Mouse (Mus musculus) heart, adult 8-10 months (tissue): ENCODE measurements around the gene Cebpb. TPM values are rescaled to one million over a fixed set of nuclear protein-coding genes. Genes with fewer than 3 reads are reported as not detected.
A peak's percentile ranks its signal among the peaks of the same experiment; 100 is the strongest.

ENCODE experiments used
- DNase-seq: peaks from one replicate; pipeline ENCODE4 v3.0.0; 2022; ENCODE audit warnings: low spot score
- total RNA-seq, 4 experiments: library from RNA; stranded (reverse); gene quantifications; 2 replicates each; pipeline ENCODE4 v1.2.4; 2022

Cebpb gene
- total RNA-seq, 4 experiments from 2014 or later: 55.1 to 104 (median 84.0) TPM

- no peak for DNase-seq
Observed at GRCm38 (mm10) chr2:167665972-167666713, 22.6 kb upstream of the Cebpb start.

DNA sequence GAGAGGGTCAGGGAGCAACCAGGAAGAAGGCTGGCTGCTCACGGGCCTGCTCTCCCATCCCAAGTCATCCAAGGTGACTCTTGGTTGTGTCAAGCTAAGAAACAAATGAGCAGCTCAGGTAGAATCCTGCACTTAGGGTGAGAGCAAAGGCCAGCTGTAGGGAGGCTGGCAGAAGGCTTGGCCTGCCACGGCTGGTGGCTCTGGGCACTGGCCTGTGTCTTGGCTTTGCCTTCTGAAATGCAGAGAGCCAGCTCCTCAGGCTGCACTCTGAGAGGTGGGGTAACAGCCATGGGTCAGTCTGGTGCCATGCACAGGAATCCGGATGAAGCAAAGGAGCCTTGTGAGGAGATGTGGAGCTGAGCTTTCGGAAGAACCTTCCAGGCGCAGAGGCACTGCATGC is 20.3 kb upstream of the Cebpb start:
- no peak for DNase-seq

DNA sequence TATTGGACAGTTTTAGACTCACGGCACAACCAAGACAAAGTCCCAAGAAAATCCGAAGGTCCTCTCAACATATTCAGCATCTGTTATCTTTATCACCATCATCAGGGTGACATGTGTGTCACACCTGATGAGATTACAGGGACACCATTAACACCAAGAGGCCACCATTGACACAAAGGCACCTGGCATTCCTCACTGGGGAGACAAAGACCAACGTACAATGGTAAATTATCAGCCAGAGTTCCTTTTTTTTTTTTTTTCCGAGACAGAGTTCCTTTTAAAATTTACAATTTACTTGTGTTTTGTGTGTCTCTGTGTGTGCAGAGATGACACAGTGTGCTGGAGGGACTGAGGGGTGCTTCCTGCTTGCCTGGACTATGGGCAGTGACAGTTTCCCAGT is 19.3 kb upstream of the Cebpb start:
- no peak for DNase-seq

DNA sequence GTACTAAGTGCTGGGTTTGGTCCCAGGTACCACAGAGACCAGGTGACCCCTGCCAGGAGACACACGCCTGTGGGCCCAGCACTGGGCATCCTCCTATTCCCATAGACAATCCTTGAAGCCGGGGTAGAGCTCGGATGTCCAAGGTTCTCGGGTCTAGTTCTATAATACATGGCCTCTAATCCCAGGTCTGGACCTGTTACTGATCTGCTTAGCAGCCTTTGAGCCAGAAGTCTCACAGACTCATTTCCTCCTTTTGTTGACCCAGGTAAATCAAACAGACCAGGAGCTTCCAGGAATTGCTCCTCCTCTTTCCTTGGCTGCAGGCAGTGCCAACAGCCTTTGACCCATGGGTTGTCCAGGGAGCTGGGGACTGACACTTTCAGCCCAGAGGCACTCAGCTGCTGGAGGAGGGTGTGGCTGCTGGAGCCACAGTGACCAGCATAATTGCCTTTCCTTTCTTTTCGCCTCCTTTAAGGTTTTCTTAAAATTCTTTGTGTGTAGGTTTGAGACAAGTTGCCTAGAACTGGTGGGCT is 17.5 kb upstream of the Cebpb start:
- DNase-seq: no peak

- DNase-seq: no peak
Observed at GRCm38 (mm10) chr2:167672212-167672685, 16.5 kb upstream of the Cebpb start.

GRCm38 (mm10) chr2:167675120-167675909 is 13.4 kb upstream of the Cebpb start:
- DNase-seq: no peak

DNA sequence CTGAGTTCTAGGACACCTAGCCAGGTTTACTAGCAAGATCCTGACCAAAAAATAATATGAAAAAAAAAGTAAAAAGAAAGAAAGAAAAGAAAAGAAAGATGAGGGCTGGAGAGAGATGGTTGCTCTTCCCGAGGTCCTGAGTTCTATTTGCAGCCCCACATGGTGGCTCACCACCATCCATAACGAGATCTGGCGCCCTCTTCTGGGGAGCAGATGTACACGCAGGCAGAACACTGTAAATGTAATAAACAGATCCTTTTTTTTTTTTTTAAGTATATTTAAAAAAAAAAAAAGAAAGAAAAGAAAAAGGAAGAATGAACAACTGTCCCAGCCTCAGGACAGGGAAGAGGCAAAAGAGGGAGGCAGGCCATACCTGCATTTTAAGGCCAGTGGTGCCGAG is 10.1 kb upstream of the Cebpb start:
- no peak for DNase-seq

- no peak for DNase-seq
Observed at GRCm38 (mm10) chr2:167679902-167680430, 8.7 kb upstream of the Cebpb start.

DNA sequence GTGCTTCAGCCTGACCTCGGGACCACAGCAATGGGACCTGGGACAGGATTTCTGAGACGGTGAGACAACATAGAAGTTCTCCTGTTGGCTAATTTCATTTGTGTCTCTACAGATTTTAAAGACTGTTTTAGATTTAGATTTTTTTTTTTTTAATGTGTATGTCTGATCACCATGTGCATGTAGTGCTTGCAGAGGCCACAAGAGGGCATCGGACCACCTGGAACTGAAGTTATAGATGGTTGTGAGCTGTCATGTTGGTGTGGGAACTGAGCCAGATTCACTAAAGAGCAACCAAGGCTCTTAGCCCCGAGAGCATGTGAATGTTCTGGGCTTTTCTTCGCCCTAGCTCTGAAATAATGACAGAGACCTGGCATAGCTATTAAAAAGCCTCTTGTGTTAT is 8.1 kb upstream of the Cebpb start:
- no peak for DNase-seq

DNA sequence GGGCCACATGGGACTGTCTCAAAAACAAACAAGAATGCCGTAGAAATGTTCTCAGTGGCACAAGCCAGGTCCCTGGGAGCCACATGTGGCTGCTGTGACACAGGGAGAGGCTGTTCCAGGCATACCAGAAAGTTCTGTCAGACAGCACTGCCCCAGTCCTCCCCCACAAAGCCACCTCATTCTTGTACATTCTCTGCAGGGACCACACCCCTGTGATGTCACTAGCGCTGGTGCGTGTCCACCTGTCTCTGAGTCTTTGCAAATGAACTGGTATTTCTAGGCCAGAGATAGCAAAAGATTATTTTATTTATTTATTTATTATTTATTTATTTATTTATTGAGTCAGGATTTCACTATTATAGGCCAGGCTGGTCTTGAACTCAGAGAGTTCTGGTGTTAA is 5.0 kb upstream of the Cebpb start:
- DNase-seq: no peak

DNA sequence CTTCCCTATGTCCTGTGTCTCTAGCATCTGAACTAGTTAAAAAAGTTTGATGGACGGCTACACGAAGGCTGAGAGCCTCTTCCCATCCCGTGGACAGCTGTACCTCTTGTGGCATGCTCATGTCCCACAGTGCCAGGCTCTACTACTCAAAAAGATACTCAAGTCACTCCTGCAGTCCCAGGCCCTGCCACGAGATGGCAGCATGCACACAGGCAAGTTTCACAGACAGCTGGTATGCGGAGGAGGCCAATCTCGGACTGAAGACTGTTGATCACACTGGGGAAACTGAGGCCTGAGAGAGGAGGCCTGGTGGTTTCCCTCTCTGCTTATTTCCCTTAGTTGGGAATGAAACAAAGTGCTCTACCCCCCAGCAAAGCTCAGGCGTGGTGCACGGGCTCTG is 3.6 kb upstream of the Cebpb start:
- peak; percentile 98 for DNase-seq

GRCm38 (mm10) chr2:167685865-167686264 is 2.9 kb upstream of the Cebpb start:
- DNase-seq: no peak

DNA sequence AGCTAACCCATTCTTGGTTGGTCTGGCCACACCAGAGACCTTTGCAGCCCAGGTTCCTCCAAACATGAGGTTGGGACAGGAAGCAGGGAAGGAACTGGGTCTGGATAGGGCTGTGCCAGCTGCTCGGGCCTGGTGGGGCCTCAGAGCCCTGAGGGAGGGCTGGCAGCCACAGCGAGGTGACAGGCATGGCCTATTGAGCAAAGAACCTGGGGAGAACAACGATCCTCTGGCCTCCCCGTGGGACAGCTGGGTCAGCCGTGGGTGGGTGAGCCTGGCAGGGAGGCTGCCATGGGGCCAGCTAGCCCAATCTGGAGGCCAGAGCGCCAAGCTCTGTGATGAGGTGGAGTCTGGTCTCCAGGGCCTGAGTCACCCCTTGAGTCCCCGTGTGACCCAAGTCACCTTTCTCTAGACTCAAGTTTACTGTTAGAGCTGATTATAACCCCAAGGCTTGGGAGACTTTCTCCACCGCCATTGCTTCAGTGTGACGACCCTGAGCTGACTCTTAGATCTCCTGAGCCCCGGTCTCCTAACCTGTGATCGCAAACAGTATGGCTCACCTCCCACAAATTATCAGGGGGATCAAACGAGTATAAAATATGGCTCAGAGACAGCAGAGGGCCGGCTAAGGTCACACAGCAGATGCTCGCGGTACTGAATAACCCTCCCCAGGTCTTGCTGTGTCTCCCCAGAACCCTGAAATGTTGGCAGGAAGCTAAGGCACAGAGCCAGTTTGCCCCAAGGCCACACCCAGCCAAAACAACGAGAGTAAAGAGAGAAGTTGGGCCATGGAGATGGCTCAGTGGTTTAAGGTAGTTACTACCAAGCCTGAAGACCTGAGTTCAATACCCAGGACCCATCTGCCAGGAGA is 2.1 kb upstream of the Cebpb start:
- DNase-seq: no peak

DNA sequence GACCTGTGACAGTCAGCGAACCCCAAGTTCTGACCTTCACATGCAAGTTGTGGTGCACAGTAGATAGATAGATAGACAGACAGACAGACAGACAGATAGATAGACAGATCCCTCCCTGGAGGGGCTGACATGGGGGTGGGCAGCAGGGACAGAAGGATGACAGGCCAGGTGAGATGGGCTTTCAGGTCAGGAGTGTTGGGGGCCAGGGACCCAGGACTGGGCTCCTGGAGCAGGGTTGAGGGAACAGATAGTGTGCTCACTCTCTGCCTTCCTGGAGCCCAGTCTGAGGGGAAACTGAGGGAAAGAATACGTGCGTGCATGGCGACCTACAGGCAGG is 1.5 kb upstream of the Cebpb start:
- no peak for DNase-seq

DNA sequence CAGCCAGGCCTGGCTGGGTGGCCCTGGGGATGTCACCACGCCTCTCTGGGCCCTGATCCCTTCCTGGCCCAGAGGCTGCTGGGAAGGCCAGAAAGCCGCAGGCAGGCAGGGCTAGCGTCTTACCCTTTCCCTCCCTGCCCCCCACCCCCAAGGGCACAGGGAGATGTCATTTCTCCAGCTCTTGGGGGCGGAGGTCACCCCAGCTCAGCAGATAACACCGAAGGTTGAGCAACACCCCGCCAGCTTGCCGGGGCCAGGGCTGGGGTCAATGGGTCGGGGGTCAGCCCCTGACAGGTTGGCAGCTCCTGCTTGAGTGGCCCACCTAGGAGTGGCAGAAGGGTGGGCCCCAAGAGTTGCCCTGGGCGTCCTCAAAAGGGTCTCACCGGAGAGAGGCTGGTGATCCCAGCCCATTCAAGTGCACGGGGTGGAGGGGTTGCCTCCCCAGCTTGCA is 1.0 kb upstream of the Cebpb start:
- no peak for DNase-seq

DNA sequence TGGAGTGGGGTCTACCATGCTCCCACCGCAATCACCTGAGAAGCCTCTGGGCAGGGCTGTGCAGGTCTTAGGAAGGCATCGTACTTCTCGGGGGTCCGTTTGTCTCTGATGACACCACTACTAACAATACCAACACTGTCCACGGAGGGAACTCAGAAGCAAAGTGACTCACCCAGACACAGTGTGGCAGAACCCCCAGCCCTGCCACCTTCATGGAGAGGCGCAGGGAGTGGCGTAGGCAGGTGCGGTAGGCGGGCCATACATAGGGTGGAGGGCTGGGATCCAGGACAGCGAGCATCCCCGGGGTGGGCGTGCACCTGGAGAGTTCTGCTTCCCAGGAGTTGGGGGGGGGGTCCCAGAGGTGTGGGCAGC is 603 bp upstream of the Cebpb start:
- DNase-seq: no peak

DNA sequence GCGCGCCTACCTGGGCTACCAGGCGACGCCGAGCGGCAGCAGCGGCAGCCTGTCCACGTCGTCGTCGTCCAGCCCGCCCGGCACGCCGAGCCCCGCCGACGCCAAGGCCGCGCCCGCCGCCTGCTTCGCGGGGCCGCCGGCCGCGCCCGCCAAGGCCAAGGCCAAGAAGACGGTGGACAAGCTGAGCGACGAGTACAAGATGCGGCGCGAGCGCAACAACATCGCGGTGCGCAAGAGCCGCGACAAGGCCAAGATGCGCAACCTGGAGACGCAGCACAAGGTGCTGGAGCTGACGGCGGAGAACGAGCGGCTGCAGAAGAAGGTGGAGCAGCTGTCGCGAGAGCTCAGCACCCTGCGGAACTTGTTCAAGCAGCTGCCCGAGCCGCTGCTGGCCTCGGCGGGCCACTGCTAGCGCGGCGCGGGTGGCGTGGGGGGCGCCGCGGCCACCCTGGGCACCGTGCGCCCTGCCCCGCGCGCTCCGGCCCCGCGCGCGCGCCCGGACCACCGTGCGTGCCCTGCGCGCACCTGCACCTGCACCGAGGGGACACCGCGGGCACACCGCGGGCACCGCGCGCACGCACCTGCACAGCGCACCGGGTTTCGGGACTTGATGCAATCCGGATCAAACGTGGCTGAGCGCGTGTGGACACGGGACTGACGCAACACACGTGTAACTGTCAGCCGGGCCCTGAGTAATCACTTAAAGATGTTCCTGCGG is 945 bp downstream of the Cebpb start, which contains the start of gene Tmem189:
TSS of gene Tmem189 (minus strand) at position 322 of the 718 bp plus-strand sequence.
- DNase-seq: no peak

GRCm38 (mm10) chr2:167690219-167690961 is 1.7 kb downstream of the Cebpb start:
- DNase-seq: no peak

GRCm38 (mm10) chr2:167690962-167691311 is 2.2 kb downstream of the Cebpb start:
- DNase-seq: no peak

- DNase-seq: no peak
Observed at GRCm38 (mm10) chr2:167691410-167691809, 2.7 kb downstream of the Cebpb start.
